Mouse (Mus musculus) right cerebral cortex, postnatal 4 days (tissue): Measurements from ENCODE around the gene Lce3f.

Experiments
- DNase-seq: peaks from one replicate; pipeline ENCODE4 v3.0.0-alpha.2; 2022

Lce3f gene

GRCm38 (mm10) chr3:92991926-92992325 is at the start of gene Lce3f:
TSS of gene Lce3f (plus strand) at chr3:92992226.
- no peak for DNase-seq

GRCm38 (mm10) chr3:92944186-92944585 is 47.8 kb upstream of the Lce3f start, which contains the start of gene Lce3c:
TSS of gene Lce3c (plus strand) at chr3:92944486.
- no peak for DNase-seq

GRCm38 (mm10) chr3:92957090-92957489 is 34.9 kb upstream of the Lce3f start, which contains the start of gene Lce3d:
TSS of gene Lce3d (plus strand) at chr3:92957390.
- no peak for DNase-seq

- DNase-seq = no peak
Observed at GRCm38 (mm10) chr3:92966761-92967160, 25.3 kb upstream of the Lce3f start, which contains the start of gene Lce3e. TSS of gene Lce3e (plus strand) at chr3:92967061.

- DNase-seq = no peak
Observed at GRCm38 (mm10) chr3:92978484-92978883, 13.5 kb upstream of the Lce3f start.

GRCm38 (mm10) chr3:92998691-92999090 is 6.7 kb downstream of the Lce3f start:
- peak; percentile 88 for DNase-seq

- DNase-seq = no peak
Observed at GRCm38 (mm10) chr3:93000621-93001020, 8.6 kb downstream of the Lce3f start.

GRCm38 (mm10) chr3:93002843-93003242 is 10.8 kb downstream of the Lce3f start:
- no peak for DNase-seq

- DNase-seq = peak; percentile 31
Observed at GRCm38 (mm10) chr3:93014378-93014801, 22.4 kb downstream of the Lce3f start.

- DNase-seq = no peak
Observed at GRCm38 (mm10) chr3:93014871-93015270, 22.8 kb downstream of the Lce3f start.

- no peak for DNase-seq
Observed at GRCm38 (mm10) chr3:93015460-93016104, 23.6 kb downstream of the Lce3f start, which contains the start of gene Crct1. TSS of gene Crct1 (minus strand) at chr3:93015687.

- no peak for DNase-seq
Observed at GRCm38 (mm10) chr3:93018960-93019359, 26.9 kb downstream of the Lce3f start, which contains the start of gene Lce1m. TSS of gene Lce1m (minus strand) at chr3:93019060.

- no peak for DNase-seq
Observed at GRCm38 (mm10) chr3:93021171-93021570, 29.1 kb downstream of the Lce3f start.

GRCm38 (mm10) chr3:93023411-93024184 is 31.6 kb downstream of the Lce3f start:
- no peak for DNase-seq

GRCm38 (mm10) chr3:93025486-93025885 is 33.5 kb downstream of the Lce3f start:
- no peak for DNase-seq

GRCm38 (mm10) chr3:93031450-93031849 is 39.4 kb downstream of the Lce3f start:
- peak; percentile 9 for DNase-seq
